Mouse (Mus musculus) forebrain, embryonic 14.5 days (tissue): ENCODE results near the gene Rcbtb2. TPM values are rescaled to one million over a fixed set of nuclear protein-coding genes. Genes with fewer than 3 reads are reported as not detected.

Experiments used
- ATAC-seq: fragments of 200-750 bp; cut with Nextera tagmentation; 2 replicates; pipeline ENCODE4 v1.8.0; 2017; ENCODE audit warnings: mild to moderate bottlenecking, moderate library complexity
- DNase-seq: peaks from one replicate; pipeline ENCODE4 v3.0.0-alpha.2; 2015; ENCODE audit warnings: low spot score
- H3K27ac ChIP-seq: fragments of 300-500 bp; sonication (generic); 2 replicates; pipeline ENCODE4 v1.5.1; 2014; ENCODE audit warnings: low read depth, mild to moderate bottlenecking, control low read depth, low read length, moderate library complexity
- H3K27me3 ChIP-seq: fragments of 300-500 bp; sonication (generic); replicated peaks from 2 replicates; pipeline ENCODE4 v1.6.1; 2014; ENCODE audit warnings: low read length, control low read depth, mixed read lengths; ENCODE audit not compliant: control insufficient read depth, insufficient read depth
- H3K36me3 ChIP-seq: fragments of 300-500 bp; sonication (generic); 2 replicates; pipeline ENCODE4 v1.6.1; 2014; ENCODE audit warnings: low read length, control low read depth; ENCODE audit not compliant: control insufficient read depth, insufficient read depth
- H3K4me1 ChIP-seq: fragments of 300-500 bp; sonication (generic); 2 replicates; pipeline ENCODE4 v1.6.1; 2014; ENCODE audit warnings: antibody characterized with exemption, low read length, control low read depth; ENCODE audit not compliant: control insufficient read depth, insufficient read depth
- H3K4me2 ChIP-seq: fragments of 300-500 bp; sonication (generic); 2 replicates; pipeline ENCODE4 v1.6.1; 2014; ENCODE audit warnings: mild to moderate bottlenecking, control low read depth, low read length
- H3K4me3 ChIP-seq: fragments of 300-500 bp; sonication (generic); 2 replicates; pipeline ENCODE4 v1.5.1; 2014; ENCODE audit warnings: low read depth, low read length, control low read depth
- H3K9ac ChIP-seq: fragments of 300-500 bp; sonication (generic); 2 replicates; pipeline ENCODE4 v1.6.1; 2014; ENCODE audit warnings: mild to moderate bottlenecking, low read length, control low read depth, moderate library complexity
- H3K9me3 ChIP-seq: fragments of 300-500 bp; sonication (generic); replicated peaks from 2 replicates; pipeline ENCODE4 v1.6.1; 2016; ENCODE audit warnings: low read length, control low read depth, mixed read lengths; ENCODE audit not compliant: control insufficient read depth
- WGBS: fragments of 180-500 bp; shearing (Covaris S2); extraction: QIAGEN DNeasy Blood & Tissue Kit; methylation state at CpG from one replicate; pipeline ENCODE4 v1.1.7; 2014; 5-methylcytosine and 5-hydroxymethylcytosine counted together
- polyA plus RNA-seq: library from polyadenylated mRNA; unstranded; fragments of >200 nt; fragmentation: Nextera tagmentation; extraction: Ambion mirVana; gene quantifications from 2 replicates; pipeline ENCODE4 v1.2.1, GENCODE M21; 2014

The Rcbtb2 gene
- polyA plus RNA-seq, 1 experiment from 2014 or later = 83.1 TPM

DNA sequence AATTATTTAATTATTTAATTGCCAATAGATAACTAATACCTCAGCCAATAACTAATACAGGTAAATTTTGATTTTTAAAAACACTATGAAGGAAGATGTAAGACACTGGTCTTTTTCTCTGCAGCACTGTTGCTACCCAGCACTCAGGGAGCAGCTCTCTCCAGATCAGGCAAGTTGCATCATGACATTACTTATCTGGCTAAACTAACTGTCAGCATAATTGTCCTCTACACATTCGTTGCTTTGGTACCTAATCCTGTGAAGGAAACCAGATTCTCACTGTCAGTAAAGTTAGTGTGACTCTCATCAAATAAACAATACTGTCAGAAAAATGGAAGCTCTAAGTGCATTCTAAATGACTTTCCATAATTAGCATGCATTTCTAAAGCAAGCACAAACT lies 104.0 kb downstream of the Rcbtb2 start:
- Histone ChIP-seq H3K36me3 (no peaks in the 10 kb centered on the region), H3K4me2 (no peak overlapping the region), H3K9ac (no peak overlapping the region), H3K4me1 (peaks cover 12% of the 10 kb centered on the region), H3K9me3 (no peaks in the 10 kb centered on the region), H3K4me3 (no peak overlapping the region), H3K27ac (no peak overlapping the region), H3K27me3 (no peaks in the 10 kb centered on the region)
- WGBS = 20% methylated on average over 1 of the region's 1 CpGs
- ATAC-seq (no peak), DNase-seq (no peak)

DNA sequence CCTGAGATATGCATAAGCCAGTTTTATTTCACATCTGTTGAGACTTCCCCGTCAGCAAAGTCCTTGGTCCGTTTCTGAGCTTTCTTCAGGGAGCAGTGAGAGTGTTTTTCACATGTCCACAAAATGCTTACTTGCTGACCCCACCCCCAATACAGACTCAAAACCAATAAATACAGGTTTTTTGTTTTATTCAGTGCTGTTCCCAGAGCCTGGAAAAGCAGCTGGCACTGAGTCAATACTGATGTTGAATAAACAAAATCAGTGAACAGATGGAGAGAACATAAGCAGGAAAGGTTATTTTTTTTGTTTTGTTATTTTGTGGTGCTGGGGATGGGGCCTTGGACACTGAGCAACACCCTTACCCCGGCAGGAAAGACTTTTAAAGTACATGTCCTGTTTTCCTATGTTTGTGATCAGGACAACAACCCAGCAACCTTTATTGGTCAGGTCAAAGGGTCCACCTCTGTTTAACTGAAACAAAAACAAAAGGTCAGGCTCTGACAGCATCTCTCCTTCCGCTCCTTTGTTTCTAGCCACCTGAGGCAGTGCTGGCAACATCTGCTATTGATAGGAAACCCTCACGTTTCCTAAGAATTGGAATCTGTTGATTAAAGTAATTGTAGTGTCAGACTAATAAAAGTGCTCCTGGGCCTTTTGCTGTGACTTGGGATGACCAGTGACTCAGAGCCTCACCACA lies 108.6 kb downstream of the Rcbtb2 start:
- Histone ChIP-seq H3K36me3 (no peaks in the 10 kb centered on the region), H3K9ac (no peak overlapping the region), H3K4me3 (no peak overlapping the region), H3K27me3 (no peaks in the 10 kb centered on the region), H3K9me3 (no peaks in the 10 kb centered on the region), H3K4me1 (peaks cover 15% of the 10 kb centered on the region), H3K27ac (no peak overlapping the region), H3K4me2 (no peak overlapping the region)
- ATAC-seq (no peak), DNase-seq (peak; percentile 56)
- WGBS = 16% methylated on average over 5 of the region's 5 CpGs

DNA sequence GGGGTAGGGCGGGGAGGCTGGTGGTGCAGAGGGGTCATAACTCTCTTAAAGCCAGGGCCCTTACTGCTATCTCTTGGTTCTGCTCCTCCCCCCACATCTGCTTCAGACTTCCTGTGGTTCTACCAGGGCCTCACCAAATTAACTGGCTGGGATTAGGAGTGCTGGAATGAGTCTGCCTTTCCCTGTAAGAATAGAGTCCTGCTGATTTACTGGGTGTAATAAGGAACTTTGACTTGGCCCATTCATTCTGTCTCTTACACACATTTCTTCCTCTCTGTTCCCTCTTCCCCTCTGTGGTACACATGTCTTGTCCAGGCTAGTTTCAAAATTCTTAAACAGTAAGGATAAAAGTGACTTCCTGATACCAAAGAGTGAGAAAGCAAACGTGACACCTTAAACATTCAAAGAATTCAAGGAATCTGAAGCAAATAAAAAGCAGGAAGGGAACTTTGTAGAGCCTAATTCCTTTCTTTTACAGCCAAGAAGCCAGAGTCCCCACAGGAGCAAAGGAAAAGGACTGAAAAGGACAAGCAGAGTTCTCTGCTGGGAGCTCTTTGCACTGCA lies 111.7 kb downstream of the Rcbtb2 start:
- H3K27me3 ChIP-seq = no peaks in the 10 kb centered on the region
- no peaks in the 10 kb centered on the region for H3K9me3 ChIP-seq
- 13% methylated on average over 2 of the region's 2 CpGs for WGBS
- H3K27ac ChIP-seq = no peak overlapping the region
- peaks cover 11% of the 10 kb centered on the region for H3K4me1 ChIP-seq
- DNase-seq (no peak), ATAC-seq (no peak)
- no peak overlapping the region for H3K4me3 ChIP-seq
- no peaks in the 10 kb centered on the region for H3K36me3 ChIP-seq
- no peak overlapping the region for H3K4me2 ChIP-seq
- H3K9ac ChIP-seq = no peak overlapping the region

- ATAC-seq (peak; percentile 82), DNase-seq (peak; percentile 81)
- H3K9ac ChIP-seq = peak within 1 kb of the TSS; percentile 77
- H3K36me3 ChIP-seq = no peaks in the 10 kb centered on the region
- H3K4me1 ChIP-seq = peaks cover 4% of the 10 kb centered on the region; the same call in 1 of the 2 replicates
- H3K27me3 ChIP-seq = no peaks in the 10 kb centered on the region
- under 1% methylated on average over 19 of the region's 19 CpGs for WGBS
- peak within 1 kb of the TSS; percentile 82 for H3K27ac ChIP-seq
- no peaks in the 10 kb centered on the region for H3K9me3 ChIP-seq
- H3K4me3 ChIP-seq = peak within 1 kb of the TSS; percentile 48
- peak within 1 kb of the TSS; percentile 63 for H3K4me2 ChIP-seq
These were observed 115.0 kb downstream of the Rcbtb2 start, which contains the start of gene Lpar6 for GRCm38 (mm10) chr14:73237848-73238321. Lpar6 (plus strand) TSS chr14:73237895.

DNA sequence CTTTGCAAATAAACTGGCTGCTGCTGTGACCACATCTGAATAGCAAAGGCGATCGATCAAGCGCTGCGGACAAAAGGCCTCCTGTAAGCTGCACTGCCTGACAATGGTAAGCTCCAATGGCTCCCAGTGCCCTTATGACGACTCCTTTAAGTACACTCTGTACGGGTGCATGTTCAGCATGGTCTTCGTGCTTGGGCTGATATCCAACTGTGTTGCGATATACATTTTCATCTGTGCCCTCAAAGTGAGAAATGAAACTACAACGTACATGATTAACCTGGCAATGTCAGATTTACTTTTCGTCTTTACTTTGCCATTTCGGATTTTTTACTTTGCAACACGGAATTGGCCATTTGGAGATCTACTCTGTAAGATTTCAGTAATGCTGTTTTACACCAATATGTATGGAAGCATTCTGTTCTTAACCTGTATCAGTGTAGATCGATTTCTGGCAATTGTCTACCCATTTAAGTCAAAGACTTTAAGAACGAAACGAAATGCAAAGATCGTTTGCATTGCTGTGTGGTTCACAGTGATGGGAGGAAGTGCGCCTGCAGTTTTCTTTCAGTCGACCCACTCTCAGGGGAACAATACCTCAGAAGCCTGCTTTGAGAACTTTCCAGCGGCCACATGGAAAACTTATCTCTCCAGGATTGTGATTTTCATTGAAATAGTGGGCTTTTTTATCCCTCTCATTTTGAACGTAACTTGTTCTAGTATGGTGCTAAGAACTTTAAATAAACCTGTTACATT lies 115.8 kb downstream of the Rcbtb2 start:
- H3K27ac ChIP-seq = peak overlapping the region; percentile 82
- H3K36me3 ChIP-seq = no peaks in the 10 kb centered on the region
- WGBS = under 1% methylated on average over 20 of the region's 20 CpGs
- peak overlapping the region; percentile 48 for H3K4me3 ChIP-seq
- peak; percentile 87 for ATAC-seq
- H3K27me3 ChIP-seq = no peaks in the 10 kb centered on the region
- DNase-seq = peak; percentile 76
- H3K4me2 ChIP-seq = peak overlapping the region; percentile 63
- H3K4me1 ChIP-seq = peaks cover 4% of the 10 kb centered on the region; the same call in 1 of the 2 replicates
- no peaks in the 10 kb centered on the region for H3K9me3 ChIP-seq
- H3K9ac ChIP-seq = peak overlapping the region; percentile 77

DNA sequence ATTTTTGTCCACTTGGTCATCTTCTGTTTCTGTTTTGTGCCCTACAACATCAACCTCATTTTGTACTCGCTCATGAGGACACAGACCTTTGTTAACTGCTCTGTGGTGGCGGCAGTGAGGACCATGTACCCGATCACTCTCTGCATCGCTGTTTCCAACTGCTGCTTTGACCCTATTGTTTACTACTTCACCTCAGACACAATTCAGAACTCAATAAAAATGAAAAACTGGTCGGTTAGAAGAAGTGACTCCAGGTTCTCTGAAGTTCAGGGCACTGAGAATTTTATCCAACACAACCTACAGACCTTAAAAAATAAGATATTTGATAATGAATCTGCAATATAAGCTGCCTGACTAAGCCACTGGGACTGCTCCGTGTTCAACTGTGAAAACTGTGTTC lies 116.5 kb downstream of the Rcbtb2 start:
- Histone ChIP-seq H3K9me3 (no peaks in the 10 kb centered on the region), H3K9ac (peak overlapping the region; percentile 77), H3K27me3 (no peaks in the 10 kb centered on the region), H3K4me1 (peaks cover 2% of the 10 kb centered on the region; the same call in 1 of the 2 replicates), H3K27ac (peak overlapping the region; percentile 82; the same call in 1 of the 2 replicates), H3K4me2 (peak overlapping the region; percentile 63), H3K4me3 (peak overlapping the region; percentile 48), H3K36me3 (no peaks in the 10 kb centered on the region)
- ATAC-seq = peak; percentile 65
- DNase-seq = peak; percentile 59
- under 1% methylated on average over 6 of the region's 6 CpGs for WGBS

DNA sequence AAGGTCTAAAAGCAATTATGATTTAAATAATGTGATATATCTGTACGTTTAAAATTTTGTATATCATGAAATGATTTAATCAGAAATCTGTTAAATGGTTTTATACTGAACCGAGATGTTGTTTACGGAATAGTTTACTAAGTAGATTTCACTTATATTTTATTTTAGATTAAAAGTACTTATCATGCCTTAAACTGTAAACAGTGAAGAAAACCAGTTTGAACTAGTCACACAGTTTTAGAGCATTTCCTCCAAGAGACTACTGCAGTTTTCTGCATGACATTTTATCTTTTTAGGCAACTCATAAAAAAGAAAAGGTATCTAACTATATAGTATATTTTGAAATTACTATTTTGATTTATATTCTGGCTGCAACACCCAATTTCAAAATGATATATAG lies 117.0 kb downstream of the Rcbtb2 start:
- ATAC-seq (no peak), DNase-seq (no peak)
- peak overlapping the region; percentile 48; the same call in 1 of the 2 replicates for H3K4me3 ChIP-seq
- no peak overlapping the region for H3K9ac ChIP-seq
- WGBS = 38% methylated on average over 3 of the region's 3 CpGs
- H3K4me2 ChIP-seq = peak overlapping the region; percentile 29; the same call in 1 of the 2 replicates
- no peaks in the 10 kb centered on the region for H3K4me1 ChIP-seq
- H3K27me3 ChIP-seq = no peaks in the 10 kb centered on the region
- no peaks in the 10 kb centered on the region for H3K9me3 ChIP-seq
- no peak overlapping the region for H3K27ac ChIP-seq
- no peaks in the 10 kb centered on the region for H3K36me3 ChIP-seq

DNA sequence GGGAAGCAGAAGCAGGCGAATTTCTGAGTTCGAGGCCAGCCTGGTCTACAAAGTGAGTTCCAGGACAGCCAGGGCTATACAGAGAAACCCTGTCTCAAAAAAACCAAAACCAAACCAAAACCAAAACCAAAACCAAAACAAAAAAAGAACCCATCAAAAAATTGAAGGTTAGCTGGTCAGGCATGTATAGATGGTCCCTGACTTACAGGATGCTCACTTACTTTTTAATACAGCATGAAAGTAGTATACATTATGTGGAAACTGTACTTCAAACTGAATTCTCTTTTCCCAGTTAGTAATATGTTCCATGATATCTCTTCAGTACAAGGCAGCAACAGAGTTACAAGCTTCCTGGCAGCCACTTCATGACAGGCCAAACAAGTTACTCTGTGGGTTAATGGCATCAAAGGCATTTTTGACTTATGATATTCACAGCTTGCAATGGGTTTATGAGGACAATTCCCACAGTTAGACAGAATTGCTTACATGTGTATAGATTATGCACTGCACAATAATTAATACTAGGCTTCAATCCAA lies 121.3 kb downstream of the Rcbtb2 start:
- H3K9ac ChIP-seq = no peak overlapping the region
- no peak overlapping the region for H3K4me3 ChIP-seq
- DNase-seq (no peak), ATAC-seq (no peak)
- no peaks in the 10 kb centered on the region for H3K36me3 ChIP-seq
- H3K9me3 ChIP-seq = no peaks in the 10 kb centered on the region
- no peaks in the 10 kb centered on the region for H3K27me3 ChIP-seq
- 97% methylated on average over 2 of the region's 2 CpGs for WGBS
- no peak overlapping the region for H3K4me2 ChIP-seq
- H3K27ac ChIP-seq = 0 out of 2 replicates have a peak overlapping the region, but pooled peaks have one; percentile 21
- no peaks in the 10 kb centered on the region for H3K4me1 ChIP-seq
